Mouse (Mus musculus) ES-Bruce4 (cell line): ENCODE data around the gene Dhx58.

Experiments
- CTCF ChIP-seq: IDR thresholded peaks from one replicate; pipeline ENCODE4 v1.8.1; 2011; ENCODE audit warnings: low read depth, low read length
- POLR2A ChIP-seq: IDR thresholded peaks from one replicate; pipeline ENCODE4 v1.8.1; 2011; ENCODE audit warnings: low read length; ENCODE audit not compliant: insufficient read depth

GRCm38 (mm10) chr11:100677810-100678209 is 26.3 kb downstream of the Dhx58 start:
- no peak for TF ChIP-seq CTCF
- TF ChIP-seq POLR2A = no peak
